Mouse (Mus musculus) right cerebral cortex, postnatal 36 days (tissue): ENCODE results near the gene Zfp980.
"Not testable (repeated sequence)": the region's sequence is repeated elsewhere in the genome, so short reads cannot be mapped to it uniquely, and the experiment has no call there.

Experiments
- DNase-seq, 2 experiments: peaks; one replicate each; pipeline ENCODE4 v3.0.0; 2022; ENCODE audit warnings: low spot score in 2 of 2, mixed read lengths in 1 of 2

Gene Zfp980

GRCm38 (mm10) chr4:145670385-145670784, at the start of gene Zfp980:
Zfp980 (plus strand) TSS chr4:145670685.
- not testable (repeated sequence) for DNase-seq

GRCm38 (mm10) chr4:145640416-145641185, 29.9 kb upstream of the Zfp980 start:
- DNase-seq: not testable (repeated sequence)

- DNase-seq: not testable (repeated sequence)
Measured at GRCm38 (mm10) chr4:145674286-145674780, 3.8 kb downstream of the Zfp980 start.

DNA sequence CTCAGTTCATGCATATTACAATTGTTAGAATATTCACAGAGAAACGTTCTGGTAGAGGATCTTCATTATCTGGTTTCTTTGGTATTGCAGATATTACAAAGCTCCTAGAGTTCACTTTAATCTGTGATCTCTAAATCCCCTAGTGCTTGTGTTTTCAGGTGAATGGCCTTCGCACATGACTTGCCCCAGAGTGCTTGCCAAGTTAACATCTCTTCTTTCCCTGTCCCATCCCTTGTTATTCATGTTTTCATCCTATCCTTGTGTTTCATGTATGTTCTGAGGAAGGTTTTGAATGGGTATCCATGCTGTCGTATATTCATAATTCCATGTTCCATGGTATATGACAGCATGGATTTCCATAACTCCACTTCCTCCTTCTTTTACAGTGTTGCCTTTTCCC, 9.7 kb downstream of the Zfp980 start:
- not testable (repeated sequence) for DNase-seq

GRCm38 (mm10) chr4:145680672-145681387, 10.3 kb downstream of the Zfp980 start:
- DNase-seq: not testable (repeated sequence)

DNA sequence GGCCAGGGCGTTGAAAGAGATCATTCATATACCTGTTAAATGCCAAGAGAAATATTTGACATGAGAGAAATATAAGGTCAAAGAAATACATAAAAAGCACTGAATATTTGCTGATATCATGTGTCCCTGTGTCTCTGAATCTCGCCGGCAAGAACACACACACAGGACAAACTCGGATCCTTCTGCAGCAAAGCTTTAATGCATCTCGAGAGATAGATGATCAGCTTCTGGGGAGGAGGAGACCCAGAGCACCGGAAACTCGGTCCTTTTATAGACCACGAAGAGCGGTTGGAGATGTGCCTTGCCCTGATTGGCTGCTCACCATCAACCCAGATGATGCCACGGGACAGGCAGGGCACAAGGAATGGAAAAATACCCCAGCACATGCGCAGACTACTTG, 11.5 kb downstream of the Zfp980 start:
- not testable (repeated sequence) for DNase-seq

DNA sequence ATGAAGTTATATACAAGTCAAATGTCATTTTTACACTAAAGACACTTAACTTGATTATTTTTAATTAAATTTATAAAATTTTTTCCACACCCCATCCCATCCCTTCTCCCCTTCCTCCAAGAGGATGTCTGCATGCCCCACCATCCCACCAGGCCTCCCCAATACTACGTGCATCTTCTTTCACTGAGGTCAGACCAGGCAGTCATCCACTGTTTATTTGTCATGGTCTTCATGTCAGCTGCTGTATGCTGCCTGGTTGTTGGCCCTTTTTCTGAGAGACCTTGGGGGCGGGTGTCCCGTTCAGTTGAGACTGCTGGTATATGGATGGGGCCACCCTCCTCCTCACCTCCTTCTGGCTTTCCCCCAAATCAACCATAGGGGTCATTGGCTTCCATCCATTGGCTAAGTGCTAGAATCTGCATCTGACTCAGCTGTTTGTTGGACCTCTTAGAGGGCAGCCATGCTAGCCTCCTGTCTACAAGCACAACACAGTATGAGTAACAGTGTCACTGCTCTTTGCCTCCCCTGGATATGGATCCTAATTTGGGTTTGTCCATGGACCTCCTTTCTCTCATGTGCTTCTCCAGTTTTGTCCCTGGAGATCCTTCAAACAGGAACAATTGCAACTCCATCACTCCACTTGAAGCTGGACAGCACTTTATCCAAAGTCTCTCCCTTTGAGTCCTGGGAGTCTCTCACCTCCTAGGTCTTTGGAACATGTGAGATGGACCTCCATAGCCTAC, 12.7 kb downstream of the Zfp980 start:
- not testable (repeated sequence) for DNase-seq

DNA sequence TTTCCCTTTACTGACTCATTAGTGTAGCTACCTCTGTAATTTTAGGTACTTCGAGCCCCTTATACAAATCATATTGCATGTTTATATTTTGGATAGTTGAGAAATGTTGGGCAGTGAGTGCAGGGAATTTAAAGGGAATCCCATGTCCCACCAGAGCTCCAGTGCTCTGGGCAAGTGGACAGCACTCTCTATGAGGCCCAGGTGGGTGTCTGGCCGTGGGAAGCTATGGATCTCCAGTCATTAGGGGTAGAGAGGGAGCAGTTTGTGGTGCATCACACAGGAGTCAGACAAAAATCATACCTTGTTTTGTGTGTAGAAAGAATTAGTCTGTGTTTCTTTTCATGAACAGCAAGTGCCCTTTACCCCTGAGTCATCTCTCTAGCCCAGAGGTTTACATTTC, 15.6 kb downstream of the Zfp980 start:
- not testable (repeated sequence) for DNase-seq

- not testable (repeated sequence) for DNase-seq
Measured at GRCm38 (mm10) chr4:145744935-145745644, 74.6 kb downstream of the Zfp980 start.

DNA sequence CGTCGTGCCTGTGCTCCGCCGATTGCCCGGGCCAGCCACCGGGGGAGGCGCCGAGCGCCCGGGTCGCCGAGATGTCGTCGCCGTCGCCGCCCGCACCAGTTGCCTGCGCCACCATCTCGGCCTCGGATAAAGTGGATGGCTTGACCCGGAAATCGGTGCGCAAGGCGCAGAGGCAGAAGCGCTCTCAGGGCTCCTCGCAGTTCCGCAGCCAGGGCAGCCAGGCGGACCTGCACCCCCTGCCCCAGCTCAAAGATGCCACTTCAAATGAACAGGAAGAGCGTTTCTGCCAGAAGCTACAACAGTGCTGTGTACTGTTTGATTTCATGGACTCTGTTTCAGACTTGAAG, 75.1 kb downstream of the Zfp980 start:
- DNase-seq: not testable (repeated sequence)
